Mouse (Mus musculus) ES-Bruce4 (cell line): ENCODE data around the gene Trib3.

Experiments
- CTCF ChIP-seq: IDR thresholded peaks from one replicate; pipeline ENCODE4 v1.8.1; 2011; ENCODE audit warnings: low read depth, low read length
- EP300 ChIP-seq: IDR thresholded peaks from 2 replicates; pipeline ENCODE4 v1.6.1; 2011; ENCODE audit warnings: low read depth, low read length; ENCODE audit not compliant: insufficient read depth
- POLR2A ChIP-seq: IDR thresholded peaks from one replicate; pipeline ENCODE4 v1.8.1; 2011; ENCODE audit warnings: low read length; ENCODE audit not compliant: insufficient read depth

- TF ChIP-seq CTCF, result no peak
- no peak for TF ChIP-seq POLR2A
- no peak for TF ChIP-seq EP300
Measured at GRCm38 (mm10) chr2:152347722-152348121, 3.9 kb upstream of the Trib3 start.
